Mouse (Mus musculus) heart, adult 2 months (tissue): ENCODE results near the gene Chst5.

Source experiments
- CTCF ChIP-seq: fragments of 200-600 bp; IDR thresholded peaks from 2 replicates; pipeline ENCODE4 v1.8.1; 2022; ENCODE audit warnings: antibody characterized with exemption, mild to moderate bottlenecking, moderate library complexity
- EP300 ChIP-seq: fragments of 200-500 bp; IDR thresholded peaks from 2 replicates; pipeline ENCODE4 v1.6.1; 2011; ENCODE audit warnings: low read depth, low read length, control low read depth; ENCODE audit not compliant: insufficient read depth
- POLR2A ChIP-seq: fragments of 200-500 bp; IDR thresholded peaks from 2 replicates; pipeline ENCODE4 v1.6.1; 2011; ENCODE audit warnings: mild to moderate bottlenecking, low read depth, low read length, control low read depth; ENCODE audit not compliant: insufficient read depth

DNA sequence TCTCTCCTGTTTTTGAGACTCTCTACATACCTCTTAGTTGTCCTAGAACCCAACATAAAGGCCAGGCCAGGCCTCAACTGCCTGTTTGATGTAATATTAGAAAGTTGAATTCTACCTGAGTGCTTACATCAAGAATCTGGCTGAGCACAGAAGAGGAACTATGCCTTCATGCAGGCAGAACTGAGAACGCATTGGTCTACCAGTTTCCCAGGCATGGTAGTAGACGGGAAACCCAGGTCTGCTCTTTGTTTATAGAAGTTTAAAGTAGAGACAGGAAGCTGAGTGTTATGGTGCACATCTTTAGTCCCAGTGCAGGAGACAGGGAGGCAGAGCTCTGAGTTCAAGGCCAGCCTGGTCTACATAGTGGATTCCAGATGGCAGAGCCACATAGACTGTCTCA, 36.9 kb upstream of the Chst5 start:
- TF ChIP-seq POLR2A (no peak), EP300 (no peak), CTCF (no peak)
